Mouse (Mus musculus) lung, embryonic 15.5 days (tissue): Measurements from ENCODE around the gene Flt4. TPM values are rescaled to one million over a fixed set of nuclear protein-coding genes. Genes with fewer than 3 reads are reported as not detected.

Experiments used
- polyA plus RNA-seq: library from polyadenylated mRNA; unstranded; fragments of >200 nt; fragmentation: Nextera tagmentation; extraction: Ambion mirVana; gene quantifications from 2 replicates; pipeline ENCODE4 v1.2.1, GENCODE M21; 2015

The Flt4 gene
- polyA plus RNA-seq, 1 experiment from 2014 or later = 9.0 TPM

Other genes with a start within 250 kb of the Flt4 start
- not detected in 2 replicates for gene Olfr1389, start 186.2 kb upstream of the Flt4 start, polyA plus RNA-seq
- 0.06 and 0.10 TPM in 2 replicates for gene Olfr1388, start 172.6 kb upstream of the Flt4 start, polyA plus RNA-seq
- not detected in 2 replicates for gene Olfr1387, start 153.9 kb upstream of the Flt4 start, polyA plus RNA-seq
- not detected in 2 replicates for gene Olfr1386, start 144.2 kb upstream of the Flt4 start, polyA plus RNA-seq
- not detected in 2 replicates for gene Olfr1385, start 120.2 kb upstream of the Flt4 start, polyA plus RNA-seq
- gene Olfr1384, start 102.5 kb upstream of the Flt4 start, polyA plus RNA-seq = not detected in 2 replicates
- gene Olfr1383, start 89.6 kb upstream of the Flt4 start, polyA plus RNA-seq = not detected in 2 replicates
- not detected in 2 replicates for gene Olfr1382, start 81.0 kb upstream of the Flt4 start, polyA plus RNA-seq
- not detected in 2 replicates for gene Olfr1381, start 65.8 kb upstream of the Flt4 start, polyA plus RNA-seq
- gene Olfr1380, start 52.4 kb upstream of the Flt4 start, polyA plus RNA-seq = not detected in 2 replicates
- gene Scgb3a1, start 54.3 kb downstream of the Flt4 start, polyA plus RNA-seq = 0.81 TPM in 1 of 2 replicates, not detected in the other
- 61.9 and 62.6 TPM in 2 replicates for gene Cnot6, start 103.5 kb downstream of the Flt4 start, polyA plus RNA-seq
- gene Gfpt2, start 184.9 kb downstream of the Flt4 start, polyA plus RNA-seq = 10.3 and 10.6 TPM in 2 replicates
- gene Mapk9, start 237.5 kb downstream of the Flt4 start, polyA plus RNA-seq = 36.1 and 38.8 TPM in 2 replicates